Mouse (Mus musculus) C2C12 (cell line): ENCODE measurements around the gene Arap1. TPM values are rescaled to one million over a fixed set of nuclear protein-coding genes. Genes with fewer than 3 reads are reported as not detected.

Experiments
- H3K27me3 ChIP-seq: one replicate; pipeline ENCODE4 v1.6.1; 2011; ENCODE audit not compliant: control insufficient read depth, insufficient read depth, insufficient read length
- H3K36me3 ChIP-seq: one replicate; pipeline ENCODE4 v1.6.1; 2011; ENCODE audit not compliant: control insufficient read depth, insufficient read depth
- H3K4me3 ChIP-seq: one replicate; pipeline ENCODE4 v1.5.1; 2011; ENCODE audit warnings: mild to moderate bottlenecking, control low read depth; ENCODE audit not compliant: poor library complexity, insufficient read depth, severe bottlenecking
- H3K79me2 ChIP-seq: one replicate; pipeline ENCODE4 v1.6.1; 2011; ENCODE audit not compliant: control insufficient read depth, insufficient read depth
- H3K79me3 ChIP-seq: one replicate; pipeline ENCODE4 v1.6.1; 2011; ENCODE audit warnings: low read depth, control low read depth
- H3ac ChIP-seq: one replicate; pipeline ENCODE3; 2011; ENCODE audit warnings: low read depth; ENCODE audit not compliant: control insufficient read depth, insufficient read length
- CEBPB ChIP-seq: IDR thresholded peaks from one replicate; pipeline ENCODE4 v1.6.1; 2011; ENCODE audit warnings: low read depth, mild to moderate bottlenecking, control low read depth, moderate library complexity
- CTCF ChIP-seq: IDR thresholded peaks from one replicate; pipeline ENCODE4 v1.5.1; 2011; ENCODE audit not compliant: control insufficient read depth, insufficient read depth, insufficient read length
- FOSL1 ChIP-seq: IDR thresholded peaks from one replicate; pipeline ENCODE4 v1.8.0; 2011; ENCODE audit warnings: mild to moderate bottlenecking, low read length; ENCODE audit not compliant: poor library complexity, insufficient read depth, severe bottlenecking
- MAX ChIP-seq: IDR thresholded peaks from one replicate; pipeline ENCODE4 v1.6.1; 2011; ENCODE audit warnings: mild to moderate bottlenecking, control low read depth
- MYOD1 ChIP-seq: IDR thresholded peaks from one replicate; pipeline ENCODE4 v1.6.1; 2011; ENCODE audit warnings: low read depth; ENCODE audit not compliant: control insufficient read depth, insufficient read length
- MYOG ChIP-seq: IDR thresholded peaks from one replicate; pipeline ENCODE4 v1.6.1; 2011; ENCODE audit not compliant: control insufficient read depth, insufficient read length; ENCODE audit errors: extremely low read depth
- USF1 ChIP-seq: IDR thresholded peaks from one replicate; pipeline ENCODE4 v1.6.1; 2011; ENCODE audit warnings: low read depth, mild to moderate bottlenecking, control low read depth, moderate library complexity
- polyA plus RNA-seq: library from polyadenylated mRNA; unstranded; fragments of >200 nt; fragmentation: generic; extraction: Trizol; gene quantifications from one replicate; pipeline ENCODE4 v1.2.1, GENCODE M21; 2012; ENCODE audit warnings: missing spikeins

Gene Arap1
- polyA plus RNA-seq, 1 experiment: 21.6 TPM

DNA sequence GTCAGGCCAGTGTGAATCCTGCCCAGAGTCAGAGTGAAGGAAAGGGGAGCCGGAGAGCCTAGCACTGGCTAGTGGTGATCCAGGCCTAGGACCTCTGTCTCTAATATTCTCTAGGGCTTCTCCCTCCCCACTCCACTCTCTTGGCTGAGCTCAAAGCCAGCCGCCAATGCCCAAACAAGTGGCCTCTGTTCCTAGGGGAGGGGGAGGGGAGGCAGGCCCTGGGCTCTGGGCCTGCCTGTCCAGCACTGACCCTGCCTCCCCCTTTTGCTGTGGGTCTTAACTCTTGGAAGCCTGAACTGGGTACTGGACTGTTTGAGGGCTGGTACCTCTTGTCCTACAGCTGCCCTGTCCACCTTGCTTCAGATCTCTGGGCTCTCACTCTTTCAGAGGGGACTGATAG, 2.0 kb downstream of the Arap1 start:
- Histone ChIP-seq H3K79me3 (no peaks in the 10 kb centered on the region), H3ac (no peak overlapping the region), H3K4me3 (no peak overlapping the region), H3K79me2 (no peaks in the 10 kb centered on the region), H3K36me3 (no peaks in the 10 kb centered on the region), H3K27me3 (no peaks in the 10 kb centered on the region)
- no peak for TF ChIP-seq MYOD1
- TF ChIP-seq MAX: no peak
- no peak for TF ChIP-seq FOSL1
- no peak for TF ChIP-seq CTCF
- no peak for TF ChIP-seq USF1
- TF ChIP-seq CEBPB: no peak
- TF ChIP-seq MYOG: no peak

DNA sequence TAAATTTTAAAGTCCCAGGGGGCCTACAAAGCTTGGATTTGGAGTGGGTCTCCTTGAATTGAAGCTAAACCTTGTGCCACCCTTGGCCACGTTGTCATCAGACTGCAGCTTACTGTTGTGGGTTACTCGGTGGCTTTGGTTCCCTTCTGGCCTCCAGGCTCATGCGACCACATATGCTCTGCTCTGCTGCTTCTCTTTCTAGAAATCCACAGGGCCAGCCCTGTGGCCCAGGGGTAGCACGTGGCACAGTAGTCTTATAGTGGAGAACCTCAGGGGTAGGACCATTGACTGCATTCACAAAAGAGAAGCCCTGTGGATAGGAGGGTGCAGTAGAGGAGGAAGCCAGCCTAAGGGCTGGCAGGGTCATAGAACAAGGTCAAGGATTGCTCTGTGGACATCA, 4.5 kb downstream of the Arap1 start:
- H3K36me3 ChIP-seq: no peaks in the 10 kb centered on the region
- no peaks in the 10 kb centered on the region for H3K27me3 ChIP-seq
- TF ChIP-seq MAX: no peak
- no peaks in the 10 kb centered on the region for H3K79me3 ChIP-seq
- no peaks in the 10 kb centered on the region for H3K79me2 ChIP-seq
- no peak overlapping the region for H3K4me3 ChIP-seq
- H3ac ChIP-seq: no peak overlapping the region

DNA sequence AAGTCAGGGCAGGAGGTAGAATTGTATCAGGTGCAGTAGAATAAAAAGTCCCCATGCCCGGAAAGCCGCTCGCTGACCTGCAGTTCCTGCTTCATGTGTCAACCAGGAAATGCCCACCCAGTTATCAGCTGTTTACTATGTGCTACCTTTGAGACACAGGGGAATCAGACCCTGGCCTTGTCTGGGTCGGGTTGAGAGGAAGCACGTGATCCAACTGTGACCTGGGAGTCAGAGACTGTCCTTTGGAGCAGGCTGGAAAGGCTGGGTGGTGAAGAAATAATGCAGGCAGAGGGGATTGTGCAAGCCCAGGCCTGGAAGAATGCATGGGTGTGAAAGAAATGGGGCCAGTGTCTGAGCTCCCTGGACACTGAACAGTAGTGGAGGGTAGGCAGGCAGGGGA, 6.6 kb downstream of the Arap1 start:
- no peaks in the 10 kb centered on the region for H3K36me3 ChIP-seq
- no peak for TF ChIP-seq MYOD1
- no peaks in the 10 kb centered on the region for H3K79me3 ChIP-seq
- H3K27me3 ChIP-seq: no peaks in the 10 kb centered on the region
- H3K4me3 ChIP-seq: no peak overlapping the region
- H3K79me2 ChIP-seq: no peaks in the 10 kb centered on the region
- H3ac ChIP-seq: no peak overlapping the region

DNA sequence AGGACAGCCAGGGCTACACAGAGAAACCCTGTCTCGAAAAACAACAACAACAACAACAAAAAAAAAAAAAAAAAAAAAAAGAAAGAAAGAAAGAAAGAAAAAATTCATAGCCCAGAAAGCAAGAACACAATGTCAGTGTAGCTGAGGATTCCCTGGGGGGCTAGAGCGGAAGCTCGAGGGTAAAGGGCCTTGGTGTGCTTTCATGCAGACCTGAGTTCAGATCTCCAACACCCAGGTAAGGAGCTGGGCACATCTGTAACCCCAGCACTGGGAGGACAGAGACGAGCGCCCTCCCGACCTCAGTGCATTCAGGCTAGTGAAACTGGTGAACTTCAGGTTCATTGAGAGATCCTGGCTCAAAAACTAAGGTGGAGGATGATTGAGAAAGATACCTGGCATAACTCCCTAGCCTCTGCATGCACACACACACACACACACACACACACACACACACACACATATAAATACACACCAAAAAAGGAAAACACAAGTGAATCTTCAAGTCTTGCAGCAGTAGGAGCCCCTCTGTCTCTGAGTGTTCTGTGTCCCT, 7.8 kb downstream of the Arap1 start:
- Histone ChIP-seq H3K79me2 (no peaks in the 10 kb centered on the region), H3K79me3 (no peaks in the 10 kb centered on the region), H3K27me3 (no peaks in the 10 kb centered on the region), H3K36me3 (no peaks in the 10 kb centered on the region), H3ac (no peak overlapping the region), H3K4me3 (no peak overlapping the region)
- TF ChIP-seq USF1 (no peak), FOSL1 (no peak), MYOD1 (no peak), CEBPB (no peak), CTCF (no peak), MYOG (no peak), MAX (no peak)

DNA sequence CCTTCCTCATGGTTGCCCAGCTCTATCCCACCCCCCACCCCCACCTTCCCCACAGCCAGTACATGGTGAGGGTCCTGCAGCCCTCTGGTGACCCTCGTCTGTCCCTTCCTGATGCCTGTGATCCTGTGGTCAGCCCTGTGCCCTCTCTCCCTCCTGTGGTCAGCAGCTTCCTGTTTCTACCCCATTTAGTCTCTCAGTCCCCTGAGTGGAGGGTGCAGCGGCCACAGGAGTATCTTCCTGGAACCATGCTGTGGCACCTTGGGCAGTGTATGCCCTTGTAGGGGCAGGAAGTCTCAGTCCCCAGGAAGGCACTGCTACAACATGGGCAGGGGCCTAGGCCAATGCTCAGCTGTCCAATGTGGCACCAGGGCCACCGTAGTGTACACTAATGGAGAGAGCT, 9.0 kb downstream of the Arap1 start:
- Histone ChIP-seq H3ac (no peak overlapping the region), H3K36me3 (no peaks in the 10 kb centered on the region), H3K79me3 (no peaks in the 10 kb centered on the region), H3K4me3 (no peak overlapping the region), H3K27me3 (no peaks in the 10 kb centered on the region), H3K79me2 (no peaks in the 10 kb centered on the region)
- TF ChIP-seq MYOD1 (no peak), MAX (no peak), MYOG (no peak), FOSL1 (no peak), CTCF (no peak), CEBPB (no peak), USF1 (no peak)

DNA sequence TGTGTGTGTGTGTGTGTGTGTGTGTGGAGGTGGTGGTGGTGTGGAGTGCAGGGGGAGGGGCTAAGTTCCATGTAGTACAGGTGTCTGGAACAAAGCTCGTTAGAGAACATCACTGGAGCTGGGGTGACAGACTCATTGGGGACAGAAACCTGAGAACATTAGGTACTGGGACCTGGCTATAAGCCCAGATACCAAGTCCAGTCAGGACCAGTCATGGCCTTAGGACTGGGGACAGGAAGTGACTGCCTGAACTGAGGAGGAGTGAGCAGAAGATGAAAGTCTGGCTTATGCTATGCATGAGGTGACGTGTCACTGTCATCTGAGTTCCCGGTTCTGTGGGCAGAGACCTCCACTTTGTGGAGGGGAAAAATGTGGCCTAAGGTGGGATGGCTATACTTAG, 12.5 kb downstream of the Arap1 start:
- no peaks in the 10 kb centered on the region for H3K27me3 ChIP-seq
- H3K4me3 ChIP-seq: no peak overlapping the region
- no peak for TF ChIP-seq MYOG
- no peak for TF ChIP-seq MAX
- no peak for TF ChIP-seq USF1
- TF ChIP-seq CEBPB: no peak
- no peak for TF ChIP-seq CTCF
- TF ChIP-seq MYOD1: no peak
- TF ChIP-seq FOSL1: no peak
- H3K79me3 ChIP-seq: no peaks in the 10 kb centered on the region
- no peaks in the 10 kb centered on the region for H3K79me2 ChIP-seq
- no peaks in the 10 kb centered on the region for H3K36me3 ChIP-seq
- H3ac ChIP-seq: no peak overlapping the region
